Mouse (Mus musculus): Measurements from ENCODE around the gene Klhdc2. TPM values are rescaled to one million over a fixed set of nuclear protein-coding genes. Genes with fewer than 3 reads are reported as not detected.

Gene Klhdc2
- polyA plus RNA-seq, 1 experiment from 2014 or later: 157 TPM

DNA sequence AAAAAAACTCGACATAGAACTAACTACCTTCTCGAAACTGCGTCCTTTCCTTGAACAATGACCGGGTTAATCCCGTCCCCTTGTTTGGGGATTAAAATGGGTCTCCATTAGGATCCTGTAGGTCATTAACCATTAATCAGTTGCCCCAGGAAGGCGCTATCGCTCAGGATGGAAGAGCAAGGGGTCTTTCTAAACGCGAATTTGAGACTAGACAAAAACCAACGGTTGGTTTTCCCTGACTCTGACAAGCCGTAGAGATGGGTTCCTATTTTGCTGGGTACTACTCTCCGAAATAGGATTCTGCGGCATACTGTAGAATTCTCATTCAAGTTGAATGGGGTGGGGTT, 60.8 kb downstream of the Klhdc2 start:
- Histone ChIP-seq H3K36me3 (ENCODE audit: control insufficient read depth, insufficient read depth, low read length) (peaks cover 7% of the 10 kb centered on the region), H3K9ac (ENCODE audit: low read depth, low read length) (peak overlapping the region; percentile 94), H3K4me2 (peak overlapping the region; percentile 75), H3K9me3 (replicated peaks; ENCODE audit: control insufficient read depth, low read length) (no peaks in the 10 kb centered on the region), H3K27ac (ENCODE audit: low read depth, low read length) (peak overlapping the region; percentile 86), H3K27me3 (ENCODE audit: control insufficient read depth, insufficient read depth, low read length) (no peaks in the 10 kb centered on the region), H3K4me1 (ENCODE audit: control insufficient read depth, insufficient read depth, low read length) (no peaks in the 10 kb centered on the region), H3K4me3 (ENCODE audit: low read depth, low read length) (peak overlapping the region; percentile 99)
- WGBS (ENCODE audit: insufficient replicate concordance): 8% methylated on average over 13 of the region's 13 CpGs
- no peak for ATAC-seq (replicated peaks; ENCODE audit: insufficient number of reproducible peaks, low FRiP score, low TSS enrichment)

Other genes with a start within 250 kb of the Klhdc2 start
- 1,249 and 1,400 TPM in 2 replicates for gene Rps29, start 137.5 kb upstream of the Klhdc2 start, polyA plus RNA-seq (2014; fragmentation: Nextera tagmentation; extraction: Ambion mirVana)
- gene Lrr1, start 127.9 kb upstream of the Klhdc2 start, polyA plus RNA-seq (2014; fragmentation: Nextera tagmentation; extraction: Ambion mirVana): 17.1 and 20.8 TPM in 2 replicates
- 539 and 559 TPM in 2 replicates for gene Rpl36al, start 112.6 kb upstream of the Klhdc2 start, polyA plus RNA-seq (2014; fragmentation: Nextera tagmentation; extraction: Ambion mirVana)
- 35.3 and 37.3 TPM in 2 replicates for gene Mgat2, start 112.5 kb upstream of the Klhdc2 start, polyA plus RNA-seq (2014; fragmentation: Nextera tagmentation; extraction: Ambion mirVana)
- 19.0 and 20.9 TPM in 2 replicates for gene Gm49383, start 99.6 kb upstream of the Klhdc2 start, polyA plus RNA-seq (2014; fragmentation: Nextera tagmentation; extraction: Ambion mirVana)
- gene Dnaaf2, start 98.3 kb upstream of the Klhdc2 start, polyA plus RNA-seq (2014; fragmentation: Nextera tagmentation; extraction: Ambion mirVana): 6.2 and 9.2 TPM in 2 replicates
- 22.1 and 22.2 TPM in 2 replicates for gene Gm49384, start 92.4 kb upstream of the Klhdc2 start, polyA plus RNA-seq (2014; fragmentation: Nextera tagmentation; extraction: Ambion mirVana)
- 20.7 and 22.2 TPM in 2 replicates for gene Pole2, start 68.5 kb upstream of the Klhdc2 start, polyA plus RNA-seq (2014; fragmentation: Nextera tagmentation; extraction: Ambion mirVana)
- gene Klhdc1, start 55.5 kb upstream of the Klhdc2 start, polyA plus RNA-seq (2014; fragmentation: Nextera tagmentation; extraction: Ambion mirVana): 7.7 and 8.9 TPM in 2 replicates
- gene Nemf, start 60.5 kb downstream of the Klhdc2 start, polyA plus RNA-seq (2014; fragmentation: Nextera tagmentation; extraction: Ambion mirVana): 62.1 and 69.9 TPM in 2 replicates
- gene Arf6, start 75.5 kb downstream of the Klhdc2 start, polyA plus RNA-seq (2014; fragmentation: Nextera tagmentation; extraction: Ambion mirVana): 38.0 and 41.6 TPM in 2 replicates
- 1.3 and 1.5 TPM in 2 replicates for gene Gm9887, start 75.8 kb downstream of the Klhdc2 start, polyA plus RNA-seq (2014; fragmentation: Nextera tagmentation; extraction: Ambion mirVana)